Mouse (Mus musculus) neural tube, embryonic 15.5 days (tissue): ENCODE results near the gene Fbxo34. TPM values are rescaled to one million over a fixed set of nuclear protein-coding genes. Genes with fewer than 3 reads are reported as not detected.

ENCODE experiments used
- ATAC-seq: fragments of 200-750 bp; cut with Nextera tagmentation; 2 replicates; pipeline ENCODE4 v1.8.0; 2017; ENCODE audit warnings: mild to moderate bottlenecking, moderate TSS enrichment, moderate library complexity; ENCODE audit not compliant: low FRiP score
- H3K27ac ChIP-seq: fragments of 300-500 bp; sonication (generic); replicated peaks from 2 replicates; pipeline ENCODE4 v1.5.1; 2015; ENCODE audit warnings: mild to moderate bottlenecking, inconsistent platforms
- H3K27me3 ChIP-seq: fragments of 300-500 bp; sonication (generic); replicated peaks from 2 replicates; pipeline ENCODE4 v1.6.1; 2015; ENCODE audit warnings: inconsistent platforms
- H3K36me3 ChIP-seq: fragments of 300-500 bp; sonication (generic); 2 replicates; pipeline ENCODE4 v1.6.1; 2015; ENCODE audit warnings: inconsistent platforms
- H3K4me1 ChIP-seq: fragments of 300-500 bp; sonication (generic); 2 replicates; pipeline ENCODE4 v1.6.1; 2015; ENCODE audit warnings: inconsistent platforms
- H3K4me2 ChIP-seq: fragments of 300-500 bp; sonication (generic); 2 replicates; pipeline ENCODE4 v1.6.1; 2015; ENCODE audit warnings: inconsistent platforms, mild to moderate bottlenecking, moderate library complexity
- H3K4me3 ChIP-seq: fragments of 300-500 bp; sonication (generic); replicated peaks from 2 replicates; pipeline ENCODE4 v1.5.1; 2015; ENCODE audit warnings: mild to moderate bottlenecking, inconsistent platforms
- H3K9ac ChIP-seq: fragments of 300-500 bp; sonication (generic); replicated peaks from 2 replicates; pipeline ENCODE4 v1.6.1; 2015; ENCODE audit warnings: mild to moderate bottlenecking, inconsistent platforms
- H3K9me3 ChIP-seq: fragments of 300-500 bp; sonication (generic); replicated peaks from 2 replicates; pipeline ENCODE4 v1.6.1; 2016; ENCODE audit warnings: inconsistent platforms
- WGBS: fragments of 180-500 bp; shearing (Covaris S2); methylation state at CpG from one replicate; pipeline ENCODE4 v1.1.7; 2015; ENCODE audit warnings: mixed read lengths; 5-methylcytosine and 5-hydroxymethylcytosine counted together
- polyA plus RNA-seq: library from polyadenylated mRNA; unstranded; fragments of >200 nt; fragmentation: Nextera tagmentation; extraction: Ambion mirVana; gene quantifications from 2 replicates; pipeline ENCODE4 v1.2.1, GENCODE M21; 2015

Gene Fbxo34
- polyA plus RNA-seq, 1 experiment from 2014 or later: 30.9 TPM

DNA sequence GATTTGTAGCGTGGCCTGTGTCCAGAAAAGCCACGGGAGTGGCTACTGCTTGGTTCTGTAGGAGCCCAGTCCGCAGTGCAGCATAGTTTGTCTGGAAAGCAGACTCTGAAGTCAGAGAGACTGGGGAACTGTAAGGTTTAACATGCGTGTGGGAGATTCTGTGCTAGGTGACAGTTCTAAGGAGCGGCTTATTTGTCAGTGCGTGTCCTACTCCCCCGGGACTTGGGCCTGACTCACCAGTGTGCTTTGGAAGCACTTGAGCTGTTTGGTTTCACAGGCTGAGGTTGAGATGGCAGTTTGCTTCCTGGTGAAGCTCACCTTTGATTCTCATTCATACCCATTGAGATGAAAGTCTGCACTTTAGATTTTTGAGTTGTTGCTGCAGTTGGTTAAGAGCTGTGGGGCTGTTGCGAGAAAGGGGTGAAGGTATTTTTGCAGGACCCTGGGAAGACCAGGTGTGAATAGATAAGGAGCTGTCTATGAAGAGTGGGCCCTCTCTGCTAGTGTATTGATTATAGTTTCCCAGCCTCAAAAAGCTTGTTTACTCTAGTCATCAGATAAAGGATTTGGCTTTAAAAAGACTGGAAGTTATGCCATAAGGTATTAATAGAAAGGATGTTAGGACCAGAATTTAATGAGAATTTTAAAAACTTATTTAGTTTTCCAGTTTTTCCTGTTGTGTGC, 24.5 kb downstream of the Fbxo34 start:
- Histone ChIP-seq H3K9me3 (no peaks in the 10 kb centered on the region), H3K27ac (no peak overlapping the region), H3K4me3 (no peak overlapping the region), H3K4me2 (no peak overlapping the region), H3K9ac (no peak overlapping the region), H3K36me3 (no peaks in the 10 kb centered on the region), H3K4me1 (peaks cover 15% of the 10 kb centered on the region), H3K27me3 (no peaks in the 10 kb centered on the region)
- 92% methylated on average over 8 of the region's 8 CpGs for WGBS
- ATAC-seq: no peak

DNA sequence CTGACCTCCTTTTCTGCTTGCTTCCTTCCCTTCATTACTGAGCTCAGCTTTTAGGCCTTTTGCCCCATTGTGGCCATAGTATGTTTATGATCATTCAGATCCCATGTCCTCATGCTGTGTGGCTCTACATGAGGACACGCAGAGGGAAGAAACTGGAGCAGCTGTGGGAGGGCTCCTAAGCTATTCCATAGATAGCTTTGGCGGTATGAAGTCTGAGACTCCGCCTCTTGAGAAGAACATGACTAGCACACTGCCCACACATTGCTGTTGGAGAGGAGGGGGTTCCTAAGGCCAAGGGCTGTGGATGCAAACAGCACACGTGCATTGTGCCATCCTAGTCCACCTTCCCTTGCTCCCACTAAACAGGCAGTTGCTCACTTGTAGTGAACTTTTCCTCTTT, 26.0 kb downstream of the Fbxo34 start:
- H3K4me2 ChIP-seq: no peak overlapping the region
- no peak overlapping the region for H3K4me3 ChIP-seq
- ATAC-seq: no peak
- H3K9ac ChIP-seq: no peak overlapping the region
- no peaks in the 10 kb centered on the region for H3K9me3 ChIP-seq
- no peaks in the 10 kb centered on the region for H3K27me3 ChIP-seq
- no peaks in the 10 kb centered on the region for H3K36me3 ChIP-seq
- H3K4me1 ChIP-seq: peaks cover 15% of the 10 kb centered on the region
- H3K27ac ChIP-seq: no peak overlapping the region
- WGBS: 91% methylated on average over 4 of the region's 4 CpGs

DNA sequence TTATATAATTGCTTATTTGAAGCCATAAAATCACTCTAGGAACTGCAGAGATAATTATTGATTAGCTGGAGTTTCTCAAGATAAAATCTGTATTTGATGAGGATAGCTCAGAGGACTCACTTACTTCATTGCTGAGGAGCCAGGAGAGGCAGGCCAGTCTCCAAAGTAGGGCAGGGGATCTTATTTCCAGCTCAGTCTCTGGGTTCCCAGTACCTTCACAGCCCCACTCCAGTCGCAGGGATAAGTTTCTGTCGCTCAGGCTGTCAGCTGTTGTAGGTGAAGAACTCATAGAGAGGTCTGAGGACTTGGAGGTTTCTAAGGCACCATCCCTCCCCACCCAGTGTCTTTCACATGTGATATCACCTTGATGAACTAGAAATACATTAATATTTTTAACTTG, 27.5 kb downstream of the Fbxo34 start:
- 87% methylated on average over 2 of the region's 2 CpGs for WGBS
- no peak for ATAC-seq

DNA sequence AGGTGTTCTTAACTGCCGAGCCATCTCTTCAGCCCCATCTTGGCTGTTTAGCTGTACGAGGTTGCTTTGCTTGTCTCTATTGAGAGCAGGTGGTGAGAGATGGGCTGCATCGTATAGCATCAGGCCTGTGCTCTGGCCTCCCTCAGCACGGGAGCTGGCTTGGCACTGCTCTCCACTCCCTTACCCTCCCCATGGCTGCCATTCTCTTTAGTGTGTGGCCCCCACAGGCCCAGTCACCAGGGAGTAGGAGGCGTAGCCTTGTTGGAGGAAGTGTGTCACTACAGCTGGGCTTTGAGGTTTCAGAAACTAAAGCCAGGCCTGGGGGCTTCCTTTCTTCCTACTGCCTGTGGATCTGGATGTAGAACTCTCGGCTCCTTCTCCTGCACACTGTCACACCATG, 32.0 kb downstream of the Fbxo34 start:
- H3K4me2 ChIP-seq: no peak overlapping the region
- H3K9me3 ChIP-seq: no peaks in the 10 kb centered on the region
- H3K4me1 ChIP-seq: peaks cover 7% of the 10 kb centered on the region
- 83% methylated on average over 6 of the region's 6 CpGs for WGBS
- H3K4me3 ChIP-seq: no peak overlapping the region
- ATAC-seq: no peak
- H3K9ac ChIP-seq: no peak overlapping the region
- no peaks in the 10 kb centered on the region for H3K27me3 ChIP-seq
- H3K36me3 ChIP-seq: no peaks in the 10 kb centered on the region
- no peak overlapping the region for H3K27ac ChIP-seq

More for the DNA sequence above, 27.5 kb downstream of the Fbxo34 start:
- Histone ChIP-seq H3K27ac (no peak overlapping the region), H3K4me3 (no peak overlapping the region), H3K9ac (no peak overlapping the region), H3K4me1 (peaks cover 15% of the 10 kb centered on the region), H3K9me3 (no peaks in the 10 kb centered on the region), H3K27me3 (no peaks in the 10 kb centered on the region), H3K4me2 (no peak overlapping the region), H3K36me3 (no peaks in the 10 kb centered on the region)

DNA sequence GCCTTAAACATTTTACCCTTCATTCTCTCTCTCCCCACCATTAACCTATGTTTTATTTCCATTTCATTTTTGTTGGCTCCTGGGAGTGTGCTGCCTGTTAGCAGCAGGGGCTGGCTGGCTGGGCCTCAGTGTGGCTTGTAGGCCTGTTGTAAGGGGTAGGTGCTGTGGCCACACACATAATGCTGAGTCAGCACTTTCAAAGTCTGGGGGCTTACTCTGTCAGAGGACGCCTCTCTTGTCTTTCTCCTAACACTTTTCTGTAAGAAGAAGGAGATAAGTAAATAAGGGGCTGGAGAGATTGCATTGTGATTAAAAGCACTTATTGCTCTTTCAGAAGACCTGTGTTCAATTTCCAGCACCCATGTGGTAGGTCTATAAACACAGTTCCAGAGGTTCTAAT, 32.9 kb downstream of the Fbxo34 start:
- no peak for ATAC-seq
- Histone ChIP-seq H3K4me1 (peaks cover 7% of the 10 kb centered on the region), H3K4me3 (no peak overlapping the region), H3K27me3 (no peaks in the 10 kb centered on the region), H3K9ac (no peak overlapping the region), H3K27ac (no peak overlapping the region), H3K36me3 (no peaks in the 10 kb centered on the region), H3K4me2 (no peak overlapping the region), H3K9me3 (no peaks in the 10 kb centered on the region)
- 93% methylated on average over 1 of the region's 1 CpGs for WGBS

DNA sequence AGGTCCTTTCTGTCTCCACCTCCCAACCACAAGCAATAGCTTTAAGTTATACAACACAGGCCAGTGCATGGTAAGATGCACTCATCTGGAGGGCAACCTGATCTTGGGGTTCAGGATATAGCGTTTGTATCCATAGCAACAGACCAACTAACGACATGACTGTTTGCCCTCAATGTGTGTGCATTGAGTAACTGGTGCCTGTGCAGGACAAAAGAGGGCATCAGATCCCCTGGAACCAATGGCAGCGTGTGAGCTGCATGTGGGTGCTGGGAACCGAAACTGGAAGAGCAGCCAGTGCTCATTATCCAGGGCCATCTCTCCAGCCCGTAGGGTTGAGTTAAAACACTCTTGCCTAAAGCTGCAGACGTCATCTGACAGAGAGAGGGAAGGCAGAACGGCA, 38.5 kb downstream of the Fbxo34 start:
- H3K27ac ChIP-seq: no peak overlapping the region
- H3K4me3 ChIP-seq: no peak overlapping the region
- H3K27me3 ChIP-seq: no peaks in the 10 kb centered on the region
- H3K9ac ChIP-seq: no peak overlapping the region
- H3K4me1 ChIP-seq: peaks cover 16% of the 10 kb centered on the region
- 0 out of 2 replicates have a peak overlapping the region, but pooled peaks have one; percentile 5 for H3K4me2 ChIP-seq
- H3K36me3 ChIP-seq: no peaks in the 10 kb centered on the region
- no peak for ATAC-seq
- H3K9me3 ChIP-seq: no peaks in the 10 kb centered on the region
- WGBS: 30% methylated on average over 7 of the region's 7 CpGs

DNA sequence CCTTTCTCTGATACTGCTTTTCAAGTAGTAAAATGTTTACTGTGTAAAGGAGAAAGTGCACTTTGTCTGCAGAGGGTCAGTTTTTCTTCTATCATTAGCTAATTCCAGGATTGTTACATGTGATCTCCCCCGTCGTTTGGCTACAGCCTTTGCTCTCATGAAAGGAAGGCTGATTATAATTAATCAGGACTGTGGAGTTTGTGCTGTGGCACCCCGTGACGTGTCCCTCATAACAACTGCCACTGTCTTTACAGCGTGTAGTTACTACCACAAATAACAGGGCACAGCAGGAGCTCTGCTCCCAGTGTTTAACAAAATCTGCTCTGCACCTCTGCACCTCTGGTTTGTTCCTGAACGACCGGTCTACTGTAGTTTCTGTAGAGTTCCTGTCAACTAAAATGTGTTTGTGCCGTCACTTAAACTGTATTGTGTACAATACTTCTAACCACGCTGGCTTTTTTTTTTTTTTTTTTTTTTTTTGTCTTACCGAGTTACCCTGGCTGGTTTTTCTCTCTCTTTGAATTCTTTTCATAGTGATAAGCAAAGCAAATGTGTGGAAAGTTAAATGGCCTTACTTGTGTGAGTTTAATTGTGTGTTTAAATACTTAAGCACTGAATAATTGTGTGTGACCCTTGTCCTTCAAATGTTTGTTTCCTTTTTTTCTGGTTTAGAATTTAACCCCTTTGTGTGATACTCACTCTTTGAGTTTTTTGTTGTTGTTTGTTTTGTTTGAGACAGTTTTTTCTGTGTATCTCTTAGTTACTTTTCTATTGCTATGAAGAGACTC, 39.3 kb downstream of the Fbxo34 start:
- peaks cover 11% of the 10 kb centered on the region for H3K4me1 ChIP-seq
- no peak overlapping the region for H3K9ac ChIP-seq
- no peak overlapping the region for H3K27ac ChIP-seq
- H3K4me2 ChIP-seq: 0 out of 2 replicates have a peak overlapping the region, but pooled peaks have one; percentile 5
- no peaks in the 10 kb centered on the region for H3K27me3 ChIP-seq
- 14% methylated on average over 10 of the region's 10 CpGs for WGBS
- H3K4me3 ChIP-seq: no peak overlapping the region
- no peaks in the 10 kb centered on the region for H3K36me3 ChIP-seq
- no peak for ATAC-seq
- H3K9me3 ChIP-seq: no peaks in the 10 kb centered on the region

DNA sequence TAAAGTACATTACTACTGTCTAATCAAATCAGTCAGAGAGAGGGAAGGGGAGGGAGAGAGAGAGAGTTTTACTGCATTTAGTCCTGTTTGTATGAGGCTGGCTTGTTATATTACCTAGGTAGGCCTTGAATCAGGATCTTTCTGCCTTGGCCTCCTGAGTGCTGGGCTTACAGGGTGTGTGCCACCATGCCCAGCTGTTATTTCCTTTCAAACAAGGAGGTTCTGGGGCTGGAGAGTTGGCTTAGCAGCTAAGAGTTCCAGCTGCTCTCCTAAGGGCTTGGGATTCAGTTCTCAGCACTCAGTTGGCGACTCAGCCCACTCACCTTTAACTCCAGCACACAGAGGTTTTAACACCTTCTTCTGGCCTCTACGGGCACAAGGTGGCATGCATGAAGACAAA, 40.5 kb downstream of the Fbxo34 start:
- no peak for ATAC-seq
- H3K4me2 ChIP-seq: no peak overlapping the region
- H3K27ac ChIP-seq: no peak overlapping the region
- H3K36me3 ChIP-seq: no peaks in the 10 kb centered on the region
- H3K4me3 ChIP-seq: no peak overlapping the region
- H3K4me1 ChIP-seq: peaks cover 11% of the 10 kb centered on the region
- no peak overlapping the region for H3K9ac ChIP-seq
- WGBS: 99% methylated on average over 2 of the region's 2 CpGs
- H3K27me3 ChIP-seq: no peaks in the 10 kb centered on the region
- no peaks in the 10 kb centered on the region for H3K9me3 ChIP-seq

DNA sequence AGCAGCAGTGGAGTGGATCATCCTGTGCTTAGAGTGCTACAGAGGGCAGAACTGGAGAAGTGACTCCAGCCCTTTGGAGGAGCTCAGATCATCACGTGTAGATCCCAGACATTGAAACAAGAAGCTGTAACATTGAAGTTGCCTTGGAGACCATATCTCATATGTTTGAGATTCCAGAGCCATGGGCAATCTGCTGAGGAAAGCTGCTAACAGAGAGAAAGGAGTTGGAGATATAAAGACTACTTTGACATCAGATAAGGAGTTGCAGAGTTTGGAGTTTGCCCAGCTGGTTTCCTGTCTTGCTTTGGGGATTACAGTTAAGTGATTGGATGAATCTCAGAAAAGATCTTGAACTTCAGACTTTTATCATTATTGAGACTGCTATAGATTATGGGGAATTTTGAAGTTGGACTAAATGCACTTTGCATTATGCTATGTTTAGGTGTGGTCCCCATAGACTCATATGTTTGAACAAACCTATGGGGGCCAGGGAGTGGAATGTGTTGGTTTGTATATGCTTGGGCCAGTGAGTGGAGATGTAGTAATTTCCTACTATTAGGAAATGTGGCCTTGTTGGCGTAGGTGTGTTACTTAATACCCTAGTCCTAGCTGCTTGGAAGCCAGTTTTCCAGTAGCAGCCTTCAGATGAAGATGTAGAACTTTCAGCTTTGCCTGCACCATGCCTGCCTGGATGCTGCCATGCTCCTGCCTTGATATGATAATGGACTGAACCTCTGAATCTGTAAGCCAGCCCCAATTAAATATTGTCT, 43.6 kb downstream of the Fbxo34 start:
- H3K27ac ChIP-seq: no peak overlapping the region
- H3K9me3 ChIP-seq: no peaks in the 10 kb centered on the region
- ATAC-seq: no peak
- H3K4me2 ChIP-seq: no peak overlapping the region
- H3K4me1 ChIP-seq: peaks cover 8% of the 10 kb centered on the region
- H3K36me3 ChIP-seq: no peaks in the 10 kb centered on the region
- H3K27me3 ChIP-seq: no peaks in the 10 kb centered on the region
- WGBS: 97% methylated on average over 2 of the region's 2 CpGs
- H3K9ac ChIP-seq: no peak overlapping the region
- H3K4me3 ChIP-seq: no peak overlapping the region

DNA sequence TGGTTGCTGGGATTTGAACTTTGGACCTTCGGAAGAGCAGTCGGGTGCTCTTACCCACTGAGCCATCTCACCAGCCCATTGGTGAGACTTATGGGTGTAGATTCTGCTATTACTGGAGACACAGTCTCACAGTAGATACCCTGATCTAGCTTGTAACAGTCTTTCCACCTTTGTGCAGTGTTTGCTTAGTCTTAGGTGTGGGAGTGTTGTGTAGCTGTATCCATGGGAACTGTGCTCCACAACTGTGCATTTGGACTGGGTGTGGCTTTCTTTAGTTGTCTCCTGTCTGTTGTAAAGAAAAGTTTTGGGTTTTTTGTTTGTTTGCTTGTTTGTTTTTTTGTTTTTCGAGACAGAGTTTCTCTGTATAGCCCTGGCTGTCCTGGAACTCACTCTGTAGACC, 45.7 kb downstream of the Fbxo34 start:
- 96% methylated on average over 3 of the region's 3 CpGs for WGBS
- H3K4me1 ChIP-seq: no peaks in the 10 kb centered on the region
- ATAC-seq: no peak
- H3K4me3 ChIP-seq: no peak overlapping the region
- no peak overlapping the region for H3K27ac ChIP-seq
- H3K36me3 ChIP-seq: no peaks in the 10 kb centered on the region
- H3K4me2 ChIP-seq: no peak overlapping the region
- no peaks in the 10 kb centered on the region for H3K9me3 ChIP-seq
- H3K27me3 ChIP-seq: no peaks in the 10 kb centered on the region
- H3K9ac ChIP-seq: no peak overlapping the region

DNA sequence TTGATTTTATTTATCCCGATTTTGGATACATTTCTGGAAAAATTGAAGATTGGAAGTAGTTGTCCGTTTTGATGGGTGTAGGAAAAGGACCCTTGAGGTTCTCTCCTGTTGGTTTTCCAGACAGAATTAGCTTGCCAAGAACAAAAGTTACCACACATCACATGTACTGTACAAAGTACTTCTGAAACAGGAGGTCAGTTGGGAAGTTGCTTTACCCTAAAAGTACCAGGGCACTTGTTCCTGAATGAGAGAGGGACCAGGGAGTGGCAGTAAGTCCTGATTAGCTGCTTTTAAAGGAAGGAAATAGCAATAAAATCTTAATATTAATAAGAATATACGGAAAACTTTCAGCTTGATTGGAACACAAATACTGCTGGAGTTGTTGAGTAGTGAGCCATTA, 46.9 kb downstream of the Fbxo34 start:
- H3K4me1 ChIP-seq: no peaks in the 10 kb centered on the region
- no peak overlapping the region for H3K27ac ChIP-seq
- H3K36me3 ChIP-seq: 0 out of 2 replicates have a peak, but pooled peaks cover 3% of the 10 kb centered on the region
- H3K9me3 ChIP-seq: no peaks in the 10 kb centered on the region
- H3K4me2 ChIP-seq: no peak overlapping the region
- no peak overlapping the region for H3K4me3 ChIP-seq
- no peak overlapping the region for H3K9ac ChIP-seq
- 89% methylated on average over 3 of the region's 3 CpGs for WGBS
- no peak for ATAC-seq
- no peaks in the 10 kb centered on the region for H3K27me3 ChIP-seq
